Mouse (Mus musculus) liver, adult 2 months (tissue): Measurements from ENCODE around the gene Epn2. TPM values are rescaled to one million over a fixed set of nuclear protein-coding genes. Genes with fewer than 3 reads are reported as not detected.

ENCODE experiments used
- DNase-seq: peaks from one replicate; pipeline ENCODE4 v3.0.0-alpha.2; 2011; ENCODE audit warnings: low read depth, low spot score; ENCODE audit errors: extremely low read depth
- H3K27ac ChIP-seq: fragments of 200-500 bp; replicated peaks from 2 replicates; pipeline ENCODE4 v1.5.1; 2012; ENCODE audit warnings: low read depth, mild to moderate bottlenecking, control low read depth, inconsistent platforms, low read length; ENCODE audit not compliant: insufficient read depth
- H3K27me3 ChIP-seq: fragments of 200-500 bp; 2 replicates; pipeline ENCODE4 v1.6.1; 2012; ENCODE audit warnings: mild to moderate bottlenecking, moderate library complexity, low read length, inconsistent platforms; ENCODE audit not compliant: control insufficient read depth, insufficient read depth
- H3K36me3 ChIP-seq: fragments of 200-500 bp; 2 replicates; pipeline ENCODE4 v1.6.1; 2012; ENCODE audit warnings: low read length, inconsistent platforms; ENCODE audit not compliant: control insufficient read depth, insufficient read depth
- H3K4me1 ChIP-seq: fragments of 200-500 bp; 2 replicates; pipeline ENCODE4 v1.6.1; 2011; ENCODE audit warnings: low read length; ENCODE audit not compliant: control insufficient read depth, insufficient read depth
- H3K4me3 ChIP-seq: fragments of 200-500 bp; 2 replicates; pipeline ENCODE4 v1.5.1; 2011; ENCODE audit warnings: low read depth, mild to moderate bottlenecking, control low read depth, low read length, moderate library complexity; ENCODE audit not compliant: insufficient read depth
- H3K79me2 ChIP-seq: fragments of 200-500 bp; 2 replicates; pipeline ENCODE4 v1.6.1; 2012; ENCODE audit warnings: inconsistent platforms, mild to moderate bottlenecking, low read length, moderate library complexity; ENCODE audit not compliant: control insufficient read depth, insufficient read depth
- H3K9ac ChIP-seq: fragments of 200-500 bp; 2 replicates; pipeline ENCODE4 v1.6.1; 2012; ENCODE audit warnings: low read depth, mild to moderate bottlenecking, control low read depth, inconsistent platforms, low read length
- CTCF ChIP-seq: fragments of 200-500 bp; IDR thresholded peaks from 2 replicates; pipeline ENCODE4 v1.5.1; 2011; ENCODE audit warnings: low read depth, low read length, control low read depth
- POLR2A ChIP-seq: fragments of 200-500 bp; IDR thresholded peaks from 2 replicates; pipeline ENCODE4 v1.6.1; 2011; ENCODE audit warnings: low read length, control low read depth; ENCODE audit not compliant: insufficient read depth; ENCODE audit errors: extremely low read depth
- WGBS: fragments of 180-500 bp; shearing (Covaris S2); methylation state at CpG from one replicate; pipeline ENCODE4 v1.1.7; 2018; 5-methylcytosine and 5-hydroxymethylcytosine counted together
- polyA plus RNA-seq: library from polyadenylated mRNA; depleted of rRNA; stranded (reverse); fragments of >200 nt; gene quantifications from 2 replicates; pipeline ENCODE4 v1.2.3, GENCODE M21; 2012
- total RNA-seq: library from RNA; depleted of rRNA; stranded (reverse); fragments of >200 nt; gene quantifications from 2 replicates; pipeline ENCODE4 v1.2.3, GENCODE M21; 2014

Gene Epn2
- total and polyA plus RNA-seq, 2 experiments: 4.5 to 5.7 TPM

DNA sequence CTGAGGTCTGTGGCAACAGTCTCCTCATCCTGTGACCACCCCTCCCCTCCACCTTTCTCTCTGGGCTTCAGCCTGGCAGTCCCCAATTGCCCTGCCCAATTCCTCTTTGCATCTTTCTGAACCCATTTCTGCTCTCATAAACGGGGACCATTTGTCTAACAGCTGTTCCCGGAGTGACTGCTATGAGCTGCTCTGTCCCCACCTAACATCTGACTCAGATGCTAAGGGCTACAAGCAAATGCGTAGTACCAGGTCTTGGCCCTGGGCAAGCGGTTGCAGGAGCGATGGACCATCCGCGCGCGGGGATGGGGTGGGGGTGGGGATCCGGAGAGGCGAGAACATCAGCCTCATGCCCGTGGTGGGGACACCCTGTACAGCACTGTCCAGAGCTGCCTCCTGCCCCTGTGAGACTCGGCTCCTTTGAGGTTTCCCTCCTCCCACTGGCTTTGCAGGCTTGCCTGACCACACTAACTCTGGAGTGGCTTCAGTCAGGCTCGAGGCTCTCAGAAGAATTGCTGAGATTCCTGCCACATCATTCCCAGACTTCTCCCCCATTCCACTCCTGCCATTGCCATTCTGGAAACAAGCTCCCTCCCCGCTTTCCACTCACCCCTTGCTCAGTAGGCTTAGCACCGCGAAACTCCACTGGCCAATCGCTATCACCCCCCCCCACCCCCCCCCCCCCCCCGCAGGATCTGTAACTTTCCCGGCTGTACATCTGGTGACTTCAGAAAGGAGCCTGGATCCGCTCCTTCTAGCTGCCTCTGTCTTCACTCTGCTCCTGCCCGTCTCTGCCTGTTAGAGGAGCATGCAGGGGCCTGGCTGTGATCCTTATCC lies 36.4 kb upstream of the Epn2 start:
- Histone ChIP-seq H3K27me3 (no peaks in the 10 kb centered on the region), H3K4me1 (no peaks in the 10 kb centered on the region; the same call in 1 of the 2 replicates), H3K4me3 (no peak overlapping the region), H3K9ac (no peak overlapping the region), H3K27ac (peak overlapping the region; percentile 22; the same call in 1 of the 2 replicates), H3K79me2 (no peaks in the 10 kb centered on the region), H3K36me3 (no peaks in the 10 kb centered on the region)
- no peak for DNase-seq
- TF ChIP-seq POLR2A (no peak), CTCF (no peak)
- 41% methylated on average over 20 of the region's 22 CpGs for WGBS

DNA sequence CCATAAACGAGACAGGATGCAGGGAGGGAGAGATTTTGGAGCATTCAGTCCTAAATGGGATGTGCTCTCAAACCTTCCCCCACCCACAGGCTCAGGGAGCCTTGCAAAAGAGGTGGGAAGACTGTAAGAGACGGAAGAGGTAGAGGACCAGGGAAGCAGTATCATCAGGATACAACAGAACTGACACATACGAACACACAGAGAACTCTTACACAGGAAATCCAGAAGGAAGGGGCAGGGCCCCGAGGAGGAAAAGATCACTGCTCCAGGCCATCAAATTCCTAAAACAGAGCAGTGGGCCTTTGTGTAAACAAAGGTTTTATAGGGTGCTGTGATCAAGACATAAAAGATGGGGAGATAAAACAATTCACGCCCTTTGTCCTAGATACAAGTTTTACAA lies 34.9 kb upstream of the Epn2 start:
- Histone ChIP-seq H3K9ac (no peak overlapping the region), H3K36me3 (no peaks in the 10 kb centered on the region), H3K4me1 (no peaks in the 10 kb centered on the region; the same call in 1 of the 2 replicates), H3K27ac (no peak overlapping the region), H3K27me3 (no peaks in the 10 kb centered on the region), H3K4me3 (no peak overlapping the region), H3K79me2 (no peaks in the 10 kb centered on the region)
- WGBS: 70% methylated on average over 5 of the region's 5 CpGs
- DNase-seq: no peak
- TF ChIP-seq CTCF (no peak), POLR2A (no peak)

DNA sequence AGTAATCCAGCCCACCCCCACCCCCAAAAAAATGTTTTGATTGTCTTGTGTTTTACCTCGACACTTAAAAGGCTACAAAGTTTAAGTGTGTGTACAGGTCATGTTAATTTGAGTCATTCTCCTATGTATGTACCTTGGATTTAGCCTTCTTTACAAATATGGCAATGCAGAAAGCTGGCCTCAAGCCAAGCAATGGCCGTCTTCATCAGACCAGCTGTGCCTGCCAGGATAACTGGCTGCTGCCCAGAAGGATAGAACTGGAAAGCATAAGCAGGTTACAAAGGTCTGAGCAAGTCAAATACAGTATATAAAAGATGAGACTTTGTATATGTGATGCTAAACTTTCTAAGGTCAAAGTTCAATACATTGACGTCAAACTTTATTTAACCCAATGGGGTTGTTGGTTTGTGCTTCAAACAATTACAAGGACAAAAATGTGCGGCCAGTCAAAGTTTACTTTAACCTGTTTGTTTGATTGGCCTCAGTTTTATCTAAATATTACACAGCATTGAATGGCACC lies 32.7 kb upstream of the Epn2 start:
- Histone ChIP-seq H3K36me3 (no peaks in the 10 kb centered on the region), H3K79me2 (no peaks in the 10 kb centered on the region), H3K4me3 (no peak overlapping the region), H3K27me3 (no peaks in the 10 kb centered on the region), H3K27ac (no peak overlapping the region), H3K4me1 (no peaks in the 10 kb centered on the region), H3K9ac (no peak overlapping the region)
- WGBS: 20% methylated on average over 4 of the region's 4 CpGs
- peak; percentile 68 for DNase-seq
- TF ChIP-seq CTCF (no peak), POLR2A (no peak)

DNA sequence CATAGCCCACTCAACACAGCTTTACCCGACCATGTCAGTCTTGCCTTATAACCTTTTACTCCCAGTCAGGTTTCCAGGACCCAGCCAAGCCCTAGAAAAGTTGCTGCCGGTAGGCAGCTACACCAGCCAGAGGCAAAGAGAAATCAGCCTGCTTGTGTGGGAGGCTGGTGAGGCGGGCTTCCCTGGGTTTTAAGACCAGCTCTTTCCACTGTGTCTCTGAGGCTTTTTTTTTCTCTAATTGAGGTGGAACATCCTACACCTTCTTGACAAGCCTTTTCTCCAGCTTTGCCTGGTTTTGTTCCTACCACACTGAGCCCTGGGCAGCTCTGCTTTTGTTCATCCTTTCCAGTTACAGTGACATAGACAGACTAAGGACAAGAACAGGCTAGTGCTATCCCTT lies 31.7 kb upstream of the Epn2 start:
- no peak overlapping the region for H3K27ac ChIP-seq
- no peaks in the 10 kb centered on the region for H3K27me3 ChIP-seq
- no peak overlapping the region for H3K9ac ChIP-seq
- WGBS: 85% methylated on average over 3 of the region's 3 CpGs
- H3K4me1 ChIP-seq: no peaks in the 10 kb centered on the region
- H3K36me3 ChIP-seq: no peaks in the 10 kb centered on the region
- H3K4me3 ChIP-seq: no peak overlapping the region
- H3K79me2 ChIP-seq: no peaks in the 10 kb centered on the region
- DNase-seq: no peak
- no peak for TF ChIP-seq CTCF
- TF ChIP-seq POLR2A: no peak

DNA sequence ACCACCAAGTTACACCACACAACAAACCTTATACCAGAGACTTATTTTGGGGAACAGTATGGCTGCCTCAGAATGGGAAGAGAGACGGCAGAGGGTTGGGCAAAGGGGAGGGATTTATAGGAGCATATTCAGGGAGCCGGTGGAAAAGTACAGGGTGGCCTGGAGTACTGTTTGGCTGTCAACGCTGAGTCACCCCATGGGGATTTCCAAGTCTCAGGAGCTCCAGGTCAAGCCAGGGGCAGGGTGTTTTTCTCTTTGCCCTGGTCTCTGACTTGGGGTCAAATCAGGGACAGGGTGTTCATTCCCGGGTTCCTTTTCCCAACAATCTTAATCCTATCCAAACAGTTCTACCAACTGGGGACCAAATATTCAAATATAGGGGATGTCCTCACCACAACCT lies 28.6 kb upstream of the Epn2 start:
- no peaks in the 10 kb centered on the region for H3K4me1 ChIP-seq
- H3K27ac ChIP-seq: no peak overlapping the region
- 69% methylated on average over 4 of the region's 4 CpGs for WGBS
- TF ChIP-seq POLR2A (no peak), CTCF (no peak)
- H3K4me3 ChIP-seq: no peak overlapping the region
- H3K36me3 ChIP-seq: no peaks in the 10 kb centered on the region
- H3K79me2 ChIP-seq: no peaks in the 10 kb centered on the region
- H3K27me3 ChIP-seq: no peaks in the 10 kb centered on the region
- peak; percentile 23 for DNase-seq
- H3K9ac ChIP-seq: no peak overlapping the region

DNA sequence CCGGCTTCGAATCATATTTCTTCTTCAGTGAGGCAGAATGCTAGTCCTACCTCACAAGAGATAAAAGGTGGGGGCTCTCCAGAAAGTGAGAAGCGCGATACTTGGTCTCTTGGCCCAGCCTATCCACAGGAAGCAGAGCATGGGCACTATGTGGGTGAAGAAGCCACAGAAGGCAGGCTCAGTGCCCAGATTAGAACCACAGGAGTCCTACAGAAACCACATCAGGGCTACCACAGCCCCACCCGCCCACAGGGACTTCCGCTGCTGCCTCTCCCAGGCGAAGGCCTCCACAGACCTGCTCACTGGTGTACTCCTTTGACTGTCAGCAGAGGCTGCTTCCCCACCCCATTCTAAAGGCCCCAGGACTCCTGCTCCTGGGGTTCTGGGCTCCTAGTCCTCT lies 23.2 kb upstream of the Epn2 start:
- Histone ChIP-seq H3K27ac (no peak overlapping the region), H3K4me3 (no peak overlapping the region), H3K79me2 (no peaks in the 10 kb centered on the region), H3K9ac (no peak overlapping the region), H3K4me1 (no peaks in the 10 kb centered on the region), H3K27me3 (no peaks in the 10 kb centered on the region), H3K36me3 (no peaks in the 10 kb centered on the region)
- no peak for TF ChIP-seq CTCF
- no peak for TF ChIP-seq POLR2A
- 95% methylated on average over 7 of the region's 7 CpGs for WGBS
- no peak for DNase-seq
